Mouse (Mus musculus): ENCODE data around the gene Eif2ak3. TPM values are rescaled to one million over a fixed set of nuclear protein-coding genes. Genes with fewer than 3 reads are reported as not detected.
"Not testable (repeated sequence)": the region's sequence is repeated elsewhere in the genome, so short reads cannot be mapped to it uniquely, and the experiment has no call there.

Eif2ak3 gene
- polyA plus RNA-seq, 1 experiment from 2014 or later = 5.0 TPM

- 14% methylated on average over 6 of the region's 6 CpGs for WGBS (ENCODE audit: insufficient replicate concordance)
Measured at GRCm38 (mm10) chr6:70811557-70812525, 32.5 kb upstream of the Eif2ak3 start.

DNA sequence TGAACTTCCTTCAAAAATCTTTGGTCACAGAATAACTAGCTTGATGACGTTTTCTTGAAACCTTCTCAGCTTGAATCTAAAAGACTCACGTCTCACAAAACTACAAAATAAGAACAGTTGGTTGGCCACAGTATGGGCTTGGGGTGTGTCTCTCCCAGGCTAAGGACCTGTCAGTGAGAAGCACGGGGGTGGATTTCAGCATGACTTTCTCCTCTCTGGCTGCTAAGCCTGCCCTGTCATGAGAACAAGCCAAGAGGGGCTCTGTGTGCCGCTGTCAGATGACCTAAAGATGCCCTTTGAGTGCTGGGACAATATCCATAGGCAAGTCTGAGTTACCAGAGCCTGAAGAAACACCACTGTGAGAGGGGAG lies 31.8 kb upstream of the Eif2ak3 start:
- WGBS (ENCODE audit: insufficient replicate concordance) = 29% methylated on average over 4 of the region's 4 CpGs
- Histone ChIP-seq H3K27ac (ENCODE audit: low read depth, low read length) (peak overlapping the region; percentile 57), H3K9ac (ENCODE audit: low read depth, low read length) (peak overlapping the region; percentile 28; the same call in 1 of the 2 replicates), H3K4me2 (peak overlapping the region; percentile 11; the same call in 1 of the 2 replicates), H3K9me3 (replicated peaks; ENCODE audit: control insufficient read depth, low read length) (no peaks in the 10 kb centered on the region), H3K4me3 (ENCODE audit: low read depth, low read length) (no peak overlapping the region), H3K36me3 (ENCODE audit: control insufficient read depth, insufficient read depth, low read length) (no peaks in the 10 kb centered on the region), H3K27me3 (ENCODE audit: control insufficient read depth, insufficient read depth, low read length) (no peaks in the 10 kb centered on the region), H3K4me1 (ENCODE audit: control insufficient read depth, insufficient read depth, low read length) (peaks cover 7% of the 10 kb centered on the region)
- 0 out of 2 replicates have a peak, but pooled peaks have one; percentile 44 for ATAC-seq (replicated peaks; ENCODE audit: insufficient number of reproducible peaks, low FRiP score, low TSS enrichment)

More at GRCm38 (mm10) chr6:70811557-70812525, 32.5 kb upstream of the Eif2ak3 start:
- Histone ChIP-seq H3K27ac (ENCODE audit: low read depth, low read length) (peak overlapping the region; percentile 57; the same call in 1 of the 2 replicates), H3K4me3 (ENCODE audit: low read depth, low read length) (no peak overlapping the region), H3K9me3 (replicated peaks; ENCODE audit: control insufficient read depth, low read length) (no peaks in the 10 kb centered on the region), H3K4me1 (ENCODE audit: control insufficient read depth, insufficient read depth, low read length) (peaks cover 7% of the 10 kb centered on the region), H3K27me3 (ENCODE audit: control insufficient read depth, insufficient read depth, low read length) (no peaks in the 10 kb centered on the region), H3K36me3 (ENCODE audit: control insufficient read depth, insufficient read depth, low read length) (no peaks in the 10 kb centered on the region), H3K4me2 (no peak overlapping the region), H3K9ac (ENCODE audit: low read depth, low read length) (no peak overlapping the region)
- no peak for ATAC-seq (replicated peaks; ENCODE audit: insufficient number of reproducible peaks, low FRiP score, low TSS enrichment)

DNA sequence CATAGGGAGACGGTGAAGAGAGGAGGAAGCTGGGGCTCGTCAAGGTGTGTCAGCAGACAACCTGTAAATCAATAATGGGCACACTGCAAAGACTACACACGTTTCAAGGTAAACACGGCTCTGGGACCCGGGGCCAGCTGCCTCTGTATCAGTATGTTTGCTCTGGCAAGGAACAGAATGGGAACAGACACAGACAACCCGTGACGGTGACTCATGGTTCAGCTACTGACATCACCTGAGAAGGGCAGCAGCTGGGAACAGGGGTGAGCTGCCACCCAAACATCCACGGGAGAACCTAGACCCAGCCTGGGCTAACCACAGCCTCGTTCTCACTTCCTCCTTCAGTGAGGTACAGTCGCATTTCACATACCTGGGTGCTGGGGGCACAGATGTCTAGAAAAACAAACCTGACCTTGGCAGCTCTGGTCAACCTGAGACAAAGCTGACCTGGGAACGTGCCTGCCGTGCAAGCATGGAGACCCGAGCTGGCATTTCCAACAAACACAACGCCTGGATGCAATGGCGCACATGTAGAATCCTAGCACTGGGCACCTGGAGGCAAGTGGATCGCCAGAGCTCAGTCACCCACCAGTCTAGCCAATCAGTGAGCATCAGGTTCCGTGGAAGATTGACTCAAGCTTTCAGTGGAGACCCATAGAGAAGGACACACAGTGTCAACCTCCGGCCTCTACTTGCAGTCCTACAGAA lies 30.2 kb upstream of the Eif2ak3 start:
- Histone ChIP-seq H3K9ac (ENCODE audit: low read depth, low read length) (no peak overlapping the region), H3K4me2 (no peak overlapping the region), H3K27me3 (ENCODE audit: control insufficient read depth, insufficient read depth, low read length) (no peaks in the 10 kb centered on the region), H3K9me3 (replicated peaks; ENCODE audit: control insufficient read depth, low read length) (no peaks in the 10 kb centered on the region), H3K4me1 (ENCODE audit: control insufficient read depth, insufficient read depth, low read length) (peaks cover 7% of the 10 kb centered on the region), H3K36me3 (ENCODE audit: control insufficient read depth, insufficient read depth, low read length) (no peaks in the 10 kb centered on the region), H3K4me3 (ENCODE audit: low read depth, low read length) (no peak overlapping the region), H3K27ac (ENCODE audit: low read depth, low read length) (no peak overlapping the region)
- 80% methylated on average over 18 of the region's 18 CpGs for WGBS (ENCODE audit: insufficient replicate concordance)
- no peak for ATAC-seq (replicated peaks; ENCODE audit: insufficient number of reproducible peaks, low FRiP score, low TSS enrichment)

GRCm38 (mm10) chr6:70814629-70814950 lies 29.7 kb upstream of the Eif2ak3 start:
- 85% methylated on average over 4 of the region's 4 CpGs for WGBS (ENCODE audit: insufficient replicate concordance)
- Histone ChIP-seq H3K9ac (ENCODE audit: low read depth, low read length) (no peak overlapping the region), H3K4me2 (no peak overlapping the region), H3K27me3 (ENCODE audit: control insufficient read depth, insufficient read depth, low read length) (no peaks in the 10 kb centered on the region), H3K36me3 (ENCODE audit: control insufficient read depth, insufficient read depth, low read length) (no peaks in the 10 kb centered on the region), H3K9me3 (replicated peaks; ENCODE audit: control insufficient read depth, low read length) (no peaks in the 10 kb centered on the region), H3K4me1 (ENCODE audit: control insufficient read depth, insufficient read depth, low read length) (peaks cover 7% of the 10 kb centered on the region), H3K4me3 (ENCODE audit: low read depth, low read length) (no peak overlapping the region), H3K27ac (ENCODE audit: low read depth, low read length) (no peak overlapping the region)
- no peak for ATAC-seq (replicated peaks; ENCODE audit: insufficient number of reproducible peaks, low FRiP score, low TSS enrichment)

- Histone ChIP-seq H3K27me3 (ENCODE audit: control insufficient read depth, insufficient read depth, low read length) (no peaks in the 10 kb centered on the region), H3K9me3 (replicated peaks; ENCODE audit: control insufficient read depth, low read length) (no peaks in the 10 kb centered on the region), H3K4me1 (ENCODE audit: control insufficient read depth, insufficient read depth, low read length) (peaks cover 7% of the 10 kb centered on the region), H3K9ac (ENCODE audit: low read depth, low read length) (no peak overlapping the region), H3K4me3 (ENCODE audit: low read depth, low read length) (no peak overlapping the region), H3K36me3 (ENCODE audit: control insufficient read depth, insufficient read depth, low read length) (no peaks in the 10 kb centered on the region), H3K4me2 (no peak overlapping the region), H3K27ac (ENCODE audit: low read depth, low read length) (no peak overlapping the region)
- 78% methylated on average over 8 of the region's 8 CpGs for WGBS (ENCODE audit: insufficient replicate concordance)
- no peak for ATAC-seq (replicated peaks; ENCODE audit: insufficient number of reproducible peaks, low FRiP score, low TSS enrichment)
Measured at GRCm38 (mm10) chr6:70815471-70815870, 28.8 kb upstream of the Eif2ak3 start.

DNA sequence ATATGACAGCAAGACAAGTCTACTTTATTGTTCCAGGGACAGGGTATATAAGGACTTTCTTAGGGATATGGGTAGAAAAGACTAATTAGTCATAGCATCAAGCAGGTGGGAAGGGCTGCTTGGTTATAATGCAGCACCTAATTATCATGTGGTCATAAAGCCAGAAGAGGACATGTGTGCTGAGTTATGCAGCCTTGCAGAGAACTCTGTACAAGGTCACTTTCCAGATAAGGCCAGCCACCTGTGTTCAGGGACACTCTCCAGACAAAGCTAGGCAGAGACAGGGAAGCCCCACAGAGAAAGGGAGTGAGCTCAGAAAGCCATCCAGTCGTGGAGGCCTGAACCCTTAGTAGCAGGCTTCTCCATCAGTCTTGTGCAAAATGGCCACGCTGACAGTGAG lies 22.7 kb upstream of the Eif2ak3 start:
- H3K4me2 ChIP-seq = no peak overlapping the region
- no peak overlapping the region for H3K9ac ChIP-seq (ENCODE audit: low read depth, low read length)
- H3K9me3 ChIP-seq (replicated peaks; ENCODE audit: control insufficient read depth, low read length) = no peaks in the 10 kb centered on the region
- no peaks in the 10 kb centered on the region for H3K36me3 ChIP-seq (ENCODE audit: control insufficient read depth, insufficient read depth, low read length)
- ATAC-seq (replicated peaks; ENCODE audit: insufficient number of reproducible peaks, low FRiP score, low TSS enrichment) = no peak
- H3K4me3 ChIP-seq (ENCODE audit: low read depth, low read length) = no peak overlapping the region
- peak overlapping the region; percentile 35; the same call in 1 of the 2 replicates for H3K27ac ChIP-seq (ENCODE audit: low read depth, low read length)
- peaks cover 13% of the 10 kb centered on the region for H3K4me1 ChIP-seq (ENCODE audit: control insufficient read depth, insufficient read depth, low read length)
- 53% methylated on average over 2 of the region's 2 CpGs for WGBS (ENCODE audit: insufficient replicate concordance)
- H3K27me3 ChIP-seq (ENCODE audit: control insufficient read depth, insufficient read depth, low read length) = no peaks in the 10 kb centered on the region

DNA sequence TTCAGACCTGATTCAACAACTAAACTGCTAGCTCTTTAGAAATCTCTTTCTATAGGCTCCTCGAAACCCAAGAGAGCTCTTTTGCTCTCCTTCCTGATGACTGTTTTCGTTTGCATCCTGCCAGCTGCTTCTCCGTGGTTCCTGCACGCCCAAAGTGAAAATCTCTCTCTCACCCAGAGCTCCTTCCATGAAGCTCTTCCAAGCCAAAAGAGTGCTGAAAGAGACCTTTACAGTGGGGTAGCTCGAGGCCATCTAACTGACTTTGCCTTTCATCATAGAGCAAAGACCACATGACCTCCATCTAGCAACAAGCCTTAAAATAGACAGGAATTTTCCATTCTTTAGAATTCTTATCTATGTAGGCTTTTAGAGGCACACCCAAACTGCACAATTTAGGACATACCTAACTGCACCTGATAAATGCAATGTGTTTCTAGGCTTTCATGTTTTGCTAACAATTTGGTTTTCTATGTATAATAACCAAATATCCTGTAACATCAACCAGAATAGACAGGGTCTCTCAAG lies 21.9 kb upstream of the Eif2ak3 start:
- H3K27me3 ChIP-seq (ENCODE audit: control insufficient read depth, insufficient read depth, low read length) = no peaks in the 10 kb centered on the region
- H3K27ac ChIP-seq (ENCODE audit: low read depth, low read length) = no peak overlapping the region; the same call in 1 of the 2 replicates
- ATAC-seq (replicated peaks; ENCODE audit: insufficient number of reproducible peaks, low FRiP score, low TSS enrichment) = no peak

DNA sequence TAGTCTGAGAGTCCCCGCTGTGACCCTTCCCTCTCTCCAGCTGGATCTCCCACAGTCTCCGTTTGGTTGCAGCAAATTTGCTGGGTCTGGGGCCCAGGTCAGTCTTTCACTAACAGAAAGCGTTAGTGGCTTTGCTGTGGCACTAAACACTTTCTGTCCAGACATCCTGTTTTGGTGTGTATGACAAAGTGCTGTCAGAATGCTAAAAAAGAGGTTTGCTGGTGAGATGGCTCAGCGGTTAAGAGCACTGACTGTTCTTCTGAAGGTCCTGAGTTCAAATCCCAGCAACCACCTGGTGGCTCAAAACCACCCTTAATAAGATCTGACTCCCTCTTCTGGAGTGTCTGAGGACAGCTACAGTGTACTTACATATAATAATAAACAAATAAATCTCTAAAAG lies 21.0 kb upstream of the Eif2ak3 start:
- H3K4me3 ChIP-seq (ENCODE audit: low read depth, low read length); H3K9me3 ChIP-seq (replicated peaks; ENCODE audit: control insufficient read depth, low read length); H3K36me3 ChIP-seq (ENCODE audit: control insufficient read depth, insufficient read depth, low read length); H3K27ac ChIP-seq (ENCODE audit: low read depth, low read length); ATAC-seq (replicated peaks; ENCODE audit: insufficient number of reproducible peaks, low FRiP score, low TSS enrichment); H3K4me2 ChIP-seq; H3K9ac ChIP-seq (ENCODE audit: low read depth, low read length); H3K27me3 ChIP-seq (ENCODE audit: control insufficient read depth, insufficient read depth, low read length): not testable (repeated sequence)
- WGBS (ENCODE audit: insufficient replicate concordance) = 75% methylated on average over 4 of the region's 4 CpGs
- peaks cover 13% of the 10 kb centered on the region for H3K4me1 ChIP-seq (ENCODE audit: control insufficient read depth, insufficient read depth, low read length)

More for the DNA sequence above, 21.9 kb upstream of the Eif2ak3 start:
- Histone ChIP-seq H3K4me3 (ENCODE audit: low read depth, low read length) (no peak overlapping the region), H3K4me2 (no peak overlapping the region; the same call in 1 of the 2 replicates), H3K4me1 (ENCODE audit: control insufficient read depth, insufficient read depth, low read length) (peaks cover 13% of the 10 kb centered on the region), H3K9me3 (replicated peaks; ENCODE audit: control insufficient read depth, low read length) (no peaks in the 10 kb centered on the region), H3K36me3 (ENCODE audit: control insufficient read depth, insufficient read depth, low read length) (no peaks in the 10 kb centered on the region), H3K9ac (ENCODE audit: low read depth, low read length) (no peak overlapping the region)
- 41% methylated on average over 5 of the region's 5 CpGs for WGBS (ENCODE audit: insufficient replicate concordance)

All from heart, embryonic 11.5 days (tissue).